Mouse (Mus musculus): ENCODE results near the gene Cubn.

- no peak for TF ChIP-seq POLR2A (IDR thresholded peaks at IDR 0.05; ENCODE audit: borderline replicate concordance, insufficient read depth, low read length)
- no peak for TF ChIP-seq CTCF (IDR thresholded peaks at IDR 0.05; ENCODE audit: borderline replicate concordance, insufficient read depth, low read depth, low read length)
Measured at GRCm38 (mm10) chr2:13372825-13373224, 118.8 kb downstream of the Cubn start.

Data from cerebellum, adult 2 months (tissue).